Mouse (Mus musculus) thymus, postnatal 0 days (tissue): ENCODE measurements around the gene Camta1. TPM values are rescaled to one million over a fixed set of nuclear protein-coding genes. Genes with fewer than 3 reads are reported as not detected.

Source experiments
- DNase-seq: peaks from one replicate; pipeline ENCODE4 v3.0.0-alpha.2; 2015; ENCODE audit warnings: low spot score
- polyA plus RNA-seq: library from polyadenylated mRNA; unstranded; fragments of >200 nt; fragmentation: Nextera tagmentation; extraction: Ambion mirVana; gene quantifications from 2 replicates; pipeline ENCODE4 v1.2.1, GENCODE M21; 2015

Gene Camta1
- polyA plus RNA-seq, 1 experiment from 2014 or later, result 122 TPM

DNA sequence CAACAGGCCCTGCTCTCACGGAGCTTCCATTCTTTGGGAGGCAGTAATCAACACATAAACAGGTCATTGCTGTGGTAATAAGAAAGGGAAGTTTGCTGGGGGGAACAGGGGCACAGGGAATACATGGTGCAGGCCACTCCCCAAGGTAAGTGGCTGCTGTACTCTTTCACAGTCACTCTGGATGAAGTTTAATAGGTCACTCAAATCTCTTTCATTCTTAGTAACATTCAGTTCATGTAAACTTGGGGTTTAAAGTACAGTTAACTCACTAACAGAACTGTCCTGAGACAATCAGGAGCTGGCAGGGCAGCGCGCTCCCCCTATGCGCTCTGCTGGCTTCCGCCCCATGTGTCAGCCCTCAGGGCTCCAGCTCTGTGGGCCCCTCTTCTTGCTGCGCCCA, 81.2 kb downstream of the Camta1 start:
- DNase-seq, result no peak

DNA sequence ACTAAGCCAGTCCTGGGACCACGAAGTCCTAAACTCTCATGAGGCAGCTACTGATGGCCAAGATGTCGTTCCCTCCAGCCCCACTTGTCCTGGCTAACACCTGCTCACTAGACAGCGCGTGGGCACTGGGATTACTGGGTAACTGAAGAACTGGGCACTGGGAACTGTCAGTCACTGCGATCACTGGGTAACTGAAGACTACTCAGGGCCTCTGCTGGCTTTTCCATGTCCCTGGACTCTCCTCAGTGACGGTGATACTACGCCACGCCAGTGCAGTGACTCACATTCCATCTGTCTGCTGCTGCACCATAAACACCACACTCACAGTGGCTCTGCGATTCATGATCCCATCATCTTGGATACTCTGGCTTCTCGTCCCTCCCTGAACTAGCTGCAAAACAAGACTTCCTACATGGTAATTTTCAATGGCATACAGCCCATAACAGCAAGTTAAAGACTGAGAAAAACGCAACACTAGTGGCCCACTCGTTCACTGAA, 81.7 kb downstream of the Camta1 start:
- no peak for DNase-seq

DNA sequence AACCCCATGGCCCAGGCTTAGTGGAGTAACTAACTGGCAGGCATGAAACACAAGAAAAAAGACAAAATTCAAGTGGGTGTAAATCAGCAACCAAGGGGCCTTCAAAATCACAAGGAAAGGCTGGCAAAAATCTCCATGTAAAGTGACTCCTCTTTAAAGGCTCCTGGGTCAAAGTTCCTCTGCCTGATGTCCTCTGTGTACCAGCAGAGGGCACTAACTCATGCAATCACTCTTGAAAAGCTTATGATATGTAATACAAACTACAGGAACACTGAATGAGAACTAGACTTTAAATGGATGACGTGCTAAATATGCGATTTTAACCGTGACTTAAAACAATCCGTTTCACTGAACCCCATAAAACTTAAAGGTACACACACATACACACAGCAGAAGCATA, 83.2 kb downstream of the Camta1 start:
- peak; percentile 13 for DNase-seq

DNA sequence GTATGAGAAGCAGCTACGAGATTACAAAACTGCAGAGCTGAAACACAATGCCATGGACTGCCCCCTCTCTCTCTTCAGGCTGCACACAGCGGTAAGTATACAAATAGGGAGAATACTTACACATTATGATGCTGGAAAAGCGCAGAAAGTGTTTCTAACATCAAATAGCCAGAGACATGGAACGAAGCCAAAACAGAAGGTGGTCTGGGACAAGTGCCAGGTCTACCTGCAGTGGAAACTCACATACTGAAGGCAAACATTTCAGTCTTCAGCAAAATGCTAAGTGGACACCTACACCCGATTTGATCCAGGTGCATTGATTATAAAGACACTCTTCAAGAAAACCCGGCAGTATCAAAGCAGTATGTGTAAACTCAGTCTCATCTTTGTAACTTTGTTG, 84.2 kb downstream of the Camta1 start:
- no peak for DNase-seq

DNA sequence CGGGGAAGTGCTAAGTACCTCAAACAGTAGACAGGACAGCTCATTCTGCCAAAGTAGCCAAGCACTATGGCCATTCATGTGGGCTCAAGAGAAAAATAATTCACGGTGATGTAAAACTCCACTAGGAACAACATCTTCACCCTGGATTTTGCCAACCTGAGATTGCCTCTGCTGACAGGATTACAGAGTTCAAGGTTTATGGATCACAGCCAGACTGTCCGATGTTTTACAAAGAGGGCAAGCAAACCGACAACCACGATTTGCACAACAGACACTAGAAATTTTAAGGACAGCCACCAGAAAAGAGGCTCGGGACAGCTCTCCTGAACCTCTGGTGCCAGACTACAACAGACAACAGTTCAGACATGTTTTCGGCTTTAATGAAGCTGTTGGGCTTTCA, 86.2 kb downstream of the Camta1 start:
- DNase-seq, result no peak

DNA sequence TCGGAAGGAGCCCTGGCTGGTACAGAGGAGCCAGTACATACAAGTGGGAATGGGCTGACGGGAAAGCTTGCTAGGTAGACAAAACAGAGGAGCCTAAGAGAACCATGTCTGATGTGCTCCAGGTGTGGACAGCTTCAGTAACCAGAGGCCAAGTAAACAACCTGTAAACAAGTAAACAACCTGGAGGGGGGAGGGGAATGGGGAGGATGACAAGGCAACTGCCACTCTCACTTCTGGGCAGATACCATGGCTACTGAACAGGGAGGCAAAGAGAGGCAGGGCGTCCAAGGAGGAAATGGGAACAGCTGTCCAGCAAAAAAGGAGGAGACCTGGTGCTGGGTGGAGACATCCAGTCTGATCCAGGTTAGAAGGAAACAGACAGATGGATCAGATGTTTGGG, 88.0 kb downstream of the Camta1 start:
- DNase-seq, result no peak

DNA sequence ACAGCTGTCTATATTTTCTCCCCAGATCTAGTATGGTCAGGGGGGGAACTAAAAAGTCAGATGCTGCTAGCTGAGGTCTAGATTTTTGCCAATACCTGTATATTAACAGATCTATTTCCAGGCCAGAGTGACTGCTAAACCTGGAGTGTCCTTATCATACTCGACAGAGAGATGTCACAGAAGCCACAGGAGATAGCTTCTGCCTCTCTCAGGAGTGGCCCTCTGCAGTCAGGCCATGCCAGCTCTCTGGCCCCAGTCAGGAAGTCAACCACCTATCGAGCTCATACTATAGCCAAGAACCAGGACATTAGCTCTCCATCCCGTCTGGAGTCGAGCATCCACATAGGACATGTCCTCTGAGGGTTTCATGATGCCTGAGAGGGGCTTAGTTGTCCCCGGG, 88.7 kb downstream of the Camta1 start:
- no peak for DNase-seq

DNA sequence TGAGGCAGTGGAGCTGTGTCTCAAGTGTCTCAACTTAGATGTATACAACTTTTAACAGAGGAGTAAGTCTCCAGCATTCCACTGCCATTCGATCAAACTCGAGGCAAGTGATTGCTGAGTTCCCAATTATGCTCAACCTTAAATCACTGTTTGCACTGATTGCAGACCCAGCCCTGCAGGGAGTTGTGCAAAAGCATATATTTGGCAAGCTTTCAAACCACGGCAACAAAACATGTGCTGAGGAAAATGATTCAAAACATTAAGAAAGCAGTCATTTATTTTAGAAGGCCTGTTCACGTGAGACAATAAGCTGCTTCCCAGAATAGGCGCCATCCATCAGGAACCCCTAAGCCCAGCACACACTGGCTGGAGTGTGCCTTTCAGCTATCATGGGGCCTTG, 91.0 kb downstream of the Camta1 start:
- no peak for DNase-seq

DNA sequence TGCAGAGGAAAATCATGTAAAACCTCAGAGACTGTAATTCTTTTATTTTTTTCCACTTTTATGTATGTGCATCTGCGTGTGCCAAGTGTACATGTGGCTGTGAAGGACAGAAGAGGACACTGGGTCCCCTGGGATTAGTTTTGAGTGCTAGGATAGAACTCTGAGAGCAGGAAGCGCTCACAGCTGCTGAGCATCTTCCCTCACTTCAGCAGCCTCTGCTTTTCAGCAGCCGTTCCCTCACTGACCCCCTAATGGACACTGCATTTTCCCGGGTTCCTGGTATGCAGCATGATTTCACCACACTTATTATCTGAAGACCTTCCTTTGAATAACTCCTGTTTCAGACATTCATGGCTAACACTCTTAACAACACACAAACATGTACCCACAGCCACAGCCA, 93.9 kb downstream of the Camta1 start:
- DNase-seq, result no peak

DNA sequence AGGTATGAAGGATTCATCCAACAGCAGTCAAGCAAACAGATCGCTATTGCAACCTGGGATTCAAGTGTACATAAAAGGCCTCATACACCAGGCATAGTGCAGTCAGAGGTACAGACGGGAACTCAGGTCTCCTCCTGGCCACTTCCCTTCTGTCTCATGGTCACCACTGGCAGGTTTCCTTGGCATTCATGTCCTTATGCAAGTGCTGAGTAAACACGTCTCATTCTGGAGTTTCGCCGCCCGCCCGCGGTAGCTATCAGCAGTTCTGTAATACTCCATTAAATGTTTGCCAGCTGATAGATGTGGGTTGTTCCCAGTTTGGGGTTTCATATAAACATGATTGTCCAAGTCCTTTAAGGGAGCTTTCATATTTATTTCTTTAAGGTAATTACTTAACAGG, 94.3 kb downstream of the Camta1 start:
- no peak for DNase-seq

DNA sequence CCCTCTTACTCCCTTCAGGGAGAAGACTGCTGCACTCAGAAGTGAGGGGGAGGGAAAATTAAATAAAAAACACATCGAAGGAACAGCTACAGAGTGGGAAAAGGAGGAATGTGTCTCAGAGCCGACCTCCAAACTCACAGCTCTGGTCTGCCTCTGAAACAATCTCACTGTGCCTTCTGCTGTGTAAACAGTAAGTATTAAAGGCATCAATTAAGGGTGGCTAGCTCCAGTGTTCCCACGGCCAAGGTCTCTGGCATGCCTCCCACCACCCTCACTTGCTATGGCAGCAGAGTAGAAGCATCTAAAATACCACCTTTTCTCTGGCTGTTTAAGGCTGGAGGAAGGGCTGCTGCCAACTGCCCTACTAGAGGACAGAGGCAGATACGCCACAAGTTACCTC, 96.3 kb downstream of the Camta1 start:
- DNase-seq, result no peak

DNA sequence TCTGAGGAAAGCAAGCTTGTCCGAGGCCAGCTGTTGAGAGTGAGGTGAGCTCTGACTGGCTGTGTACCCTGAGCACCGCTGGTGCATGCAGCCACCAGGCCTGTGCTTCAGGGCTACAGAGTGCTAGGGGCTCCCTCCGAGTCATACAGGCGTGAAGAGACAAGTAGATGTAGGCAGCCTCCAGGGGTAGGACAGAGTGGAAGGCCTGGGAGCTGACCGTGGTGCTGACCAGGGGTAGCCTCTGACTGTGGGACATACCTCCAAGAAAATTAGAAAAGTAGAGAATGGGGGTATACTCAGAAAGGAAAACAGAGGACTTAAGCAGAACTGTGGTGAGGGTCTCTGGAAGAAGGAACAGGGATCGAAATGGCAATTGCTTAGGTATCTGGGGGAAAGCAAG, 97.7 kb downstream of the Camta1 start:
- DNase-seq, result no peak

DNA sequence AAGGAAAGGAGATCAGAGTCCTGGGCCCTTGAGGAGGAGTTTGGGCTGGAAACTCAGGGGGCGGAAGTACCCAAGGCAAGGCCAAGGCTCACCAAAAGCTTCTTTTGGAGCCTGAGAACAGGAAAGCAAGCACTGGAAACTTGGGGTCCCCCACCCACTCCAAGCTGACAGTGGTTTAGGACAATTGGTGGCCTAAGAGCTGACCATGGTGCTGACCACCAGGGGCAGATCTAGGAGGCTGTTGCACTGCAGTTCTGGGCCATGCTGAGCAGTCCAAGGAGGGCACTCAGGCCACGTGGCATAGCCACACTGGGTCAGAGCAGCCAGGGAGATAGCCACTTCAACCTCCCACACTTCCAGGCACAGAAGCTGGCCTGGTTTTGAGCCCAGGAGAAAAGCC, 102.6 kb downstream of the Camta1 start:
- no peak for DNase-seq

DNA sequence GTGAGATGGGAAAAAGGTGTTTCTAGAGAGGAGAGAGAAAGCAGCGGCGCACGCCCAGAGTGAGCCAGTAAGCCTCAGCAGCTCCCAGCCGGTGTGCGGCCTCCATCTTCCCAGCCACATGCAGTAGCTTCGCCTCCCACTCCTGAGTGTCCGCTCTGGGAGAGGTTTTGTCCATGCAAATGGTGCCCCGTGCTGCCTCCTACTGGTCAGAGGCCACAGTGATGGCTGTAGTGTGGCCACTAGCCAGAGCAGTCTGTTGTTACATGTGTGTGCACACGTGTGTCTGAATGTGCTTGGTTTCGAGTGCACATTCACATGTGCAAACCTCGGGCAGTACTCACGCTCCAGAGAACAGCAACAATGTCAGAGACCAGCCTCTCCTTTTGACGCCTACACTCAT, 103.3 kb downstream of the Camta1 start:
- no peak for DNase-seq

DNA sequence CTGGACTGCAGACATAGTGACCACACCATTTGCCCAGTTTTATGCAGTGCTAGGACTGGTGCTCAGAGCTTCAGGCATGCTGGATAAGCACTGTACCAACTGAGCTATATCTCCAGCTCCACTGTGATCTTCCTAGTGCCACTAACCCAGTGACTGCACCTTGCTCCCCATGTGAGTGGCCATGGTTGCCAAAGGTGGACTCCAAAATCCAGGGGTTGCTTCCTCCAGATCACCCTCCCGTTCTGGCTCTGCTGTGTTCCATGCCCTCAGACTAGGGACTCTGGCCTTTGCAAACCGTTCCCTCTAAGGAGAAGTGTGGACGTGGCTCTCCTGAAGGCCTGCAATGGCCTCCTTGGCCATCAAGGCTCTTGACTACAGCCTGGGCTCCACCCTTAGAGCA, 104.4 kb downstream of the Camta1 start:
- DNase-seq, result no peak

DNA sequence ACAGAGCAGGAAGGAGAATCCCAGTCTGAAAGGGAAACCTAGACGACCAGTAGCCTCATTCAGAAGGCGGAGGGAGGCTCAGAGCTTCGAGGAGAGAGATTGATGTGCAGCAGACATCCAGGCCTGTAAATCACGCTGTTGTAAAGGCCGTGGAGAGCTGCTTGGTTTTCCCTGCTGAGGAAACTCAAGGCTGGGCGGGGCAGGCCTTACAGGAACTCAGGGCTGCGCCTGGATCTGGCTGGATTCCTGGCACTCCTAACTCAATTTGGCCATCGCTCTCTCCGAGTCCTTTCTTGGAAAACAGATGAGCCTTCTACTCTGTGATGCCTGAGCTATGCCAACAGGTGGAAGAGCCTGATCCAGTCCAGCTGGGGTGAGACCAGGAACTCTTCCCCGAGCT, 105.3 kb downstream of the Camta1 start:
- DNase-seq, result no peak

DNA sequence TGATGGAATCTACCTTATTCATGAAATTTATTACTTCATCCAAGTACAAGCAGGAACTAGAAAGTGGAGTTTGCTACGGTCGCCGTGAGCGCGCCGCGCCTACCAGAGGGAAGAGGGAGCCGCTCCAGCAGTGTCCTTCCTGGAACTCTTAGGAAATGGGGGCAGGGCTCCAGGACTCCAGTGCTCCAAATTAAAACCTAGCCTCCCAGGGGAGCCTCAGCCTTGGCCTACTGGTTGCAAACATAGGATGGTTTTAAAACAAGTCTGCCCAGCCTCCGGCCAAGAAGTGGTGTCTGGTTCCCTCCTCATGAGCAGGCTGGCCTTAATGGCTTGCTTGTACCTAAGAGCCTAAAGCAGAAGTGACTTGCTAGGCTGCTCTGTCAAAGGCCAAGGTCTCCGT, 108.4 kb downstream of the Camta1 start:
- no peak for DNase-seq

DNA sequence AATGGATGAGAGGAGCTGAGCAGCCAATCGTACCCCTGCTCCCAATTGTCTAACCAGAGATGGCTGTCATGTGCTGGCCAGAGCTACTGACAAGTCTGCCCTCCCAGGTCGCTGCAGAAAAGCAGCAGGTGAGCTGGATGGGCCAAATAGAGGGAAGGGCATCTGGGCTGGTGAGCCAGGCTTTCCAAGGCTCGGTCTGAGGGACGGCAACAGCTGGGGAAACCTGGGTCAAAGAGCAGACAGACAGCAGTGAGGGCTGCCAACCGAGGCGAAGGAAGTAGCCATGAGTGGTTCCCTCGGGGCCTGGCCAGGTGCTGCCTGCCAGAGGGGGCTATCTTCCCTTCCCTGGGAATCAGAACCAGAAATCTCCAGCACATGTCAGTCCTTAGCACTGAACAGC, 109.1 kb downstream of the Camta1 start:
- DNase-seq, result no peak

DNA sequence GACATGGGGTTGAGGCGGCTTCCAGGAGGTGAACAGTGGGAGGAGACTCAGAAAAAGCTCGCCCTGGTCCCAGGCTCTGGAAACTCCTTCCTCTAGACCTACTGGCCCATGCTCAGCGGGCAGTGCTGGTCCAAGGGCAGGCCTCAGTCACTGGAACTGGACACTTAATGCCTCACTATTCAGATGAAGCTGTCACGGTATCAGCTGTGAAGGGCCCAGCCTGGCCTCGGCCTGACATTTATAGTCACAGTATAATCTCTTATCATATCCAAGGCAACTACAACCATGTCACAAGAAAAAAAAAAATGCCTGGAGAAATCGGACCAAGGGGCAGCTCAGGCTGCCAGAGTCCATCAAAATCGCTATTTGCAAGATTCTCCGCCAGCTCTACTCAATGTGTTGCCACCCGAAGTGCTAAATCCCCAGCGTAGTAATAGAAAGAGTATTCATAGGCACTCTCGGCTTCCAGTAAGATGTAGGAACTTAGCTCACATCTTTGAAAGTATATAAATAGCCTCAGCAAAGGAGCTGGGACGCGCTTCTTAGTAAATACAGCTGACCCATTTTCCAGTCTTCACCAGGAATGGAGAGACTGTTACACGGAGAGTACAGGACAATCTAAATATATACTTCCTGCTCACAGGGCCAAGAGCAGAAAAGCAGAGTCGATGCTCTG, 110.3 kb downstream of the Camta1 start:
- no peak for DNase-seq

DNA sequence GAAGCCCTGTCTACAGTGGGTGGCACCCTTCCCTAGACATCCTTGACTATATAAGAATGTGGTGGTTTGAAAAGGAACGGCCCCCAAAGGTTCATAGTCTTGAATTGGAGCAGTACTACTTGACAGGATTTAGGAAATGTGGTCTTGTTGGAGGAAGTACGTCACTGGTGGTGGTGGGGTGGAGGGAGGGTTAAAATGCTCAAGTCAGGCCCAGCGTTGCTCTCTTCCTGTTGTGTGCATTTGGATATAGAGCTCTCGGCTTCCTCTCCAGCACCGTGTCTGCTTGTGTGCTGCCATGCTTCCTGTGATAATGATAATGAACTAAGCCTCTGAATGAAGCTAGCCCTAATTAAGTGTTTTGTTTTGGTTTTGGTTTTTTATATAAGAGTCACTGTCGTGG, 114.0 kb downstream of the Camta1 start:
- no peak for DNase-seq

DNA sequence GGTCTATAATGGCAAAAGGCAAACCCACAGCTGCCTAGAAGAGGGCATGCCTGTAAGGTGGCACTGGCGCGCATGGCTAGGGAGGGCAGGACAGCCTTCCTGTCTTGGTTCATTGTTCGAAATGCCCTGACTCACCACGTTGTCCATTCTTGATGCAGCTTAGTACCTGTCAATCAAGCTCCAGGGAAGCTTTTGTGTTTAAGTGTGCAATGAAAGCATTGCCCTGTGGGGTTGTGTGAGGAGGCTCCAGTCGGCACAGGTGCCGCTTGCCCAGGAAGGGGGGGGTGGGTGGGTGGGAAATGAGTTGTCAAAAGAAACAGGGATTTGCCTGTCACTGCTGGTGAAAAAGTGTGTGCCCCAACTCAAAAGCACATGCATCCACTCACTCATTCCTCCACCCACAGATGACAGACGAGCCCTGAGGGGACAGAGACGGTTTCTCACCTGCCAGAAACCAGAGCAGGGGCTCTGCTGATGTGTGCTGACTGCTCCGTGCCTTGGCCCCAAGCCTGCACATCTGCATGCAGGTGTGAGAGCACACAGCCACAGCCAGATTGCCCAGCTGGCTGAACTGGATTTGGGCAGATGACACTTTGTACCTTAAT, 115.6 kb downstream of the Camta1 start:
- no peak for DNase-seq

DNA sequence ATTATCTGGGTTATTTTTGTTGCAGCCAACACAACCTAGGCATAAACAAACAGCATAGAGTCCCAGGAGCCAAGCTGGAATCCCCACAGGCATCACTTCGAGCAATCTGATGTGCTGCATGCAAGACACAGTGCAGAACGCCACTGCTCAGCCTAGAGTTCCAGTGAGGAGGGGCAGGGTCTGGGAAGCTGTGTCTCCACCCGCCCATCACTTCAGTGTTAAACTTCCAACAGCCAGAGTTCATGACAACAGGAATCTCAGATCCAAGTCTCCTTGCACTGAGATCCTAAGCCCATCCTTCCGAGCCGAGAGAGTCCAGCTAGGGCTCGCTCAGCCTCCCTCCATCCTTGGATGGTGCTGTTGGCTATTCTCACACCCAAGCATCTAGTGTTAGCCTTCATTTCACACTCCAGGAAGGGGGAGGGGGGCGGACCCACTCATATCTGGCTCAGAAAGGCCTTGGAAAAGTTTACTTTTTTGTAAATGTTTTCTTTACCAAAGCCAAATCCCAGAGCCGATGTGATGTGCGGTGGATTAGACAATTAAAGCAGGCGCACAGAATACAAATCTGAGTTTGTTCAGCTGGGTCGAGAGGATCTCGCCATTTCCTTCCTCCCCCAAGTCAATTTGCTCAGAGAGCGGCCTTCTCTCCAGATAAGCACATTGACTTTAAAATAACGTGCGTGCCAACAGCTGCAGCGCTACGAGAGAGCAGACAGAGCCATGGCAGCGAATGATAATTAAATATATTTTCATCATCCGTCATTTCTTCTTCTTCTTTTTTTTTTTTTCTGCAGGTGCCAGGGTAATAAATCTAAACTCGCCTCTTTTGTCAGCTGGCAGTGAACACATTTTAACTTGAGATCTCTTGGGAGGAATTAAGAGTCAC, 120.2 kb downstream of the Camta1 start:
- no peak for DNase-seq
